Mouse (Mus musculus): ENCODE measurements at regions not wholly inside any gene's neighbourhood (a gene's known extent, or its start where the extent isn't known, plus 50 kb on each side); places are given as distances from the start of the nearest gene placed in this dataset.

- DNase-seq = no peak
These were observed 78.2 kb upstream of the Phyhipl start for GRCm38 (mm10) chr10:70733956-70734355.

- no peak for DNase-seq
These were observed 77.7 kb upstream of the Phyhipl start for GRCm38 (mm10) chr10:70733478-70733877.

GRCm38 (mm10) chr10:70725091-70725490 lies 69.3 kb upstream of the Phyhipl start:
- DNase-seq = no peak

GRCm38 (mm10) chr10:70722783-70723182 lies 67.0 kb upstream of the Phyhipl start:
- no peak for DNase-seq

- no peak for DNase-seq
These were observed 66.6 kb upstream of the Phyhipl start for GRCm38 (mm10) chr10:70722381-70722780.

- DNase-seq = no peak
These were observed 61.7 kb upstream of the Phyhipl start for GRCm38 (mm10) chr10:70717464-70717863.

- no peak for DNase-seq
These were observed 61.3 kb upstream of the Phyhipl start for GRCm38 (mm10) chr10:70717025-70717424.

GRCm38 (mm10) chr10:70713306-70713705 lies 57.5 kb upstream of the Phyhipl start:
- DNase-seq = no peak

- DNase-seq = no peak
These were observed 53.0 kb upstream of the Phyhipl start for GRCm38 (mm10) chr10:70708806-70709205.

Data from kidney, adult 11 months (tissue).